In the genomic region with DNA sequence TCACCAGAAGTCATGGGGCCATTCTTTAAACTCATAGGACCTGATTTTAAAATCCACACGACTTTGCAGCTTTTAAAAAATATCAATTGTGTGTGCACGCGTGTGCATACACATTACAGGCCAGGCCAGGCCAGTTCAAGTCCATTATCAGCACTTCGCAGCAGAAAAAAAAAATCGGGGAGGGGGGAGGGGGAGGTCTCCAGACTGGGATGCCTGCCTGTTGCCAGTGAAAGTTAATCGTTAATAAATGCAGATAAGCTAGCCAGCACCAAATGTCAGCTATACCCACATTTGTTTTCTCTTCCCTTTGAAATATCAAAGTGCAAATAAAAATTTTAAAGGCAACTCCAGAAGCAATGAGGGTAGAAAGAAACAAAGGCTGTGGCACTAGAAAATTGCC, we compare ENCODE assay signal across 10 mouse cellular contexts. TPM values are rescaled to one million over a fixed set of nuclear protein-coding genes. Genes with fewer than 3 reads are reported as not detected.
DNase-seq lines count a peak whose midpoint lies in the region; ATAC-seq lines count a peak whose summit lies in the region.
"Had no signal": no experiment of that assay in that cellular context is flagged by ENCODE, and none has a peak within 500 bp of the region (broad histone marks: within the 10 kb centered on the region; RNA-seq: fewer than 3 reads in every experiment).

No protein-coding gene starts in this region.

- H3K9ac ChIP-seq in lung, embryonic 16.5 days (ENCODE audit: low read length), result no peak overlapping the region
- H3K9ac ChIP-seq in liver, embryonic 13.5 days, result 0 out of 2 replicates have a peak overlapping the region, but pooled peaks have one; percentile 5
- no peak overlapping the region for H3K9ac ChIP-seq in stomach, embryonic 16.5 days (ENCODE audit: low read length)

- peak overlapping the region; percentile 93 for H3K4me3 ChIP-seq in erythroblast, embryonic 14.5 days (replicated peaks)
- H3K4me3 ChIP-seq in lung, embryonic 16.5 days (ENCODE audit: low read length), result no peak overlapping the region
- H3K4me3 ChIP-seq in liver, embryonic 13.5 days (replicated peaks), result 0 out of 2 replicates have a peak overlapping the region, but pooled peaks have one; percentile 10
- H3K4me3 ChIP-seq in stomach, embryonic 16.5 days (replicated peaks; ENCODE audit: low read length), result no peak overlapping the region

- peaks cover 24% of the 10 kb centered on the region for H3K4me1 ChIP-seq in erythroblast, embryonic 14.5 days (ENCODE audit: control insufficient read depth)
- 0 out of 2 replicates have a peak, but pooled peaks cover 3% of the 10 kb centered on the region for H3K4me1 ChIP-seq in lung, embryonic 16.5 days (replicated peaks; ENCODE audit: control insufficient read depth, insufficient read depth, low read length)
- H3K4me1 ChIP-seq in liver, embryonic 13.5 days (replicated peaks), result peaks cover 24% of the 10 kb centered on the region
- H3K4me1 ChIP-seq in stomach, embryonic 16.5 days (ENCODE audit: control insufficient read depth, insufficient read depth, low read length), result 0 out of 2 replicates have a peak, but pooled peaks cover 3% of the 10 kb centered on the region

- peak overlapping the region; percentile 29 for H3K4me2 ChIP-seq in lung, embryonic 16.5 days (ENCODE audit: low read depth, low read length)
- peak overlapping the region; percentile 75 for H3K4me2 ChIP-seq in liver, embryonic 13.5 days
- H3K4me2 ChIP-seq in stomach, embryonic 16.5 days (ENCODE audit: low read depth, low read length), result 0 out of 2 replicates have a peak overlapping the region, but pooled peaks have one; percentile 24

- no peaks in the 10 kb centered on the region for H3K27me3 ChIP-seq in erythroblast, embryonic 14.5 days (ENCODE audit: control insufficient read depth)
- H3K27me3 ChIP-seq in lung, embryonic 16.5 days (ENCODE audit: control insufficient read depth, insufficient read depth, low read depth, low read length), result no peaks in the 10 kb centered on the region
- no peaks in the 10 kb centered on the region for H3K27me3 ChIP-seq in liver, embryonic 13.5 days
- H3K27me3 ChIP-seq in stomach, embryonic 16.5 days (ENCODE audit: control insufficient read depth, insufficient read depth, low read length), result no peaks in the 10 kb centered on the region; the same call in 1 of the 2 replicates

- peaks cover 20% of the 10 kb centered on the region for H3K36me3 ChIP-seq in erythroblast, embryonic 14.5 days (ENCODE audit: control insufficient read depth)
- H3K36me3 ChIP-seq in lung, embryonic 16.5 days (ENCODE audit: control insufficient read depth, insufficient read depth, low read length), result no peaks in the 10 kb centered on the region
- no peaks in the 10 kb centered on the region for H3K36me3 ChIP-seq in liver, embryonic 13.5 days
- H3K36me3 ChIP-seq in stomach, embryonic 16.5 days (ENCODE audit: control insufficient read depth, insufficient read depth, low read length), result no peaks in the 10 kb centered on the region

- no peak for DNase-seq in lung, postnatal 14 days
- DNase-seq in liver, embryonic 13.5 days, result no peak
- DNase-seq in embryo, embryonic 11 days, result no peak
- DNase-seq in kidney, adult 18-20 months, result no peak
- DNase-seq: thymus, postnatal 25 days had no signal

- H3K27ac ChIP-seq in lung, embryonic 16.5 days (ENCODE audit: low read length), result peak overlapping the region; percentile 46
- H3K27ac ChIP-seq in liver, embryonic 13.5 days, result no peak overlapping the region; the same call in none of the 2 replicates
- peak overlapping the region; percentile 23; the same call in 1 of the 2 replicates for H3K27ac ChIP-seq in stomach, embryonic 16.5 days (ENCODE audit: low read length)

- WGBS in lung, embryonic 16.5 days, result 21% methylated on average over 6 of the region's 6 CpGs
- 17% methylated on average over 6 of the region's 6 CpGs for WGBS in liver, embryonic 13.5 days (ENCODE audit: insufficient replicate concordance)
- 24% methylated on average over 6 of the region's 6 CpGs for WGBS in stomach, embryonic 16.5 days

- H3K9me3 ChIP-seq in erythroblast, embryonic 14.5 days (ENCODE audit: control insufficient read depth, low read length), result peaks cover 10% of the 10 kb centered on the region
- no peaks in the 10 kb centered on the region for H3K9me3 ChIP-seq in lung, embryonic 16.5 days (ENCODE audit: control insufficient read depth, low read length)
- H3K9me3 ChIP-seq in liver, embryonic 13.5 days (replicated peaks), result no peaks in the 10 kb centered on the region
- H3K9me3 ChIP-seq in stomach, embryonic 16.5 days (replicated peaks; ENCODE audit: control insufficient read depth, low read length), result no peaks in the 10 kb centered on the region
- H3K9me3 ChIP-seq: G1E had no signal

- ATAC-seq in erythroblast, adult 5-6 weeks (replicated peaks; ENCODE audit: low FRiP score, poor library complexity, severe bottlenecking), result no peak
- ATAC-seq in lung, embryonic 16.5 days (ENCODE audit: low read depth), result no peak
- ATAC-seq in liver, embryonic 13.5 days (ENCODE audit: low read depth), result no peak
- no peak for ATAC-seq in stomach, embryonic 16.5 days (ENCODE audit: insufficient read depth, low FRiP score)

RNA-seq across cellular contexts. Expression of gene Mid1ip1, which starts 5.6 kb away (rescaled TPM):
- polyA plus RNA-seq in erythroblast, embryonic 14.5 days (2012), result 15.7 and 22.5 TPM in 2 replicates
- total RNA-seq in erythroblast, adult 5-6 weeks (2015; ENCODE audit: low replicate concordance), result 11.5 and 11.9 TPM in 2 replicates
- 17.0 and 25.6 TPM in 2 replicates for total RNA-seq in erythroblast, adult 5-6 weeks (2017; ENCODE audit: low replicate concordance)
- polyA plus RNA-seq in lung, embryonic 16.5 days (2015; fragmentation: Nextera tagmentation; extraction: Ambion mirVana), result 119 and 125 TPM in 2 replicates
- polyA plus RNA-seq in liver, embryonic 13.5 days (2015; fragmentation: Nextera tagmentation; extraction: Ambion mirVana), result 41.9 and 42.0 TPM in 2 replicates
- polyA plus RNA-seq in stomach, embryonic 16.5 days (2015; fragmentation: Nextera tagmentation; extraction: Ambion mirVana), result 86.8 and 98.3 TPM in 2 replicates

Comparison
In these comparisons a context has a peak if more than half of its experiments do, and no peak if none do; other contexts are left out.
1. H3K4me3 ChIP-seq: peak in erythroblast, embryonic 14.5 days (single experiment) and liver, embryonic 13.5 days (single experiment); none in lung, embryonic 16.5 days (single experiment) and stomach, embryonic 16.5 days (single experiment).
2. H3K4me2 ChIP-seq: peak in every context shown above with its lines; median percentile 75 in liver, embryonic 13.5 days; 29 in lung, embryonic 16.5 days; 24 in stomach, embryonic 16.5 days.